Mouse (Mus musculus): ENCODE data around the gene Fut4. TPM values are rescaled to one million over a fixed set of nuclear protein-coding genes. Genes with fewer than 3 reads are reported as not detected.
A peak's percentile ranks its signal among the peaks of the same experiment; 100 is the strongest.

Gene Fut4
- polyA plus RNA-seq, 1 experiment from 2014 or later: 6.4 TPM

GRCm38 (mm10) chr9:14753947-14754346 is 1.8 kb upstream of the Fut4 start:
- Histone ChIP-seq H3K36me3 (no peaks in the 10 kb centered on the region), H3K9me3 (replicated peaks) (no peaks in the 10 kb centered on the region), H3K27me3 (ENCODE audit: low read depth, poor library complexity, severe bottlenecking) (peaks cover 16% of the 10 kb centered on the region), H3K4me1 (peaks cover 20% of the 10 kb centered on the region), H3K4me3 (no peak overlapping the region), H3K27ac (no peak overlapping the region)
- no peak for DNase-seq (ENCODE audit: low spot score)

- Histone ChIP-seq H3K9me3 (replicated peaks) (no peaks in the 10 kb centered on the region), H3K27ac (peak overlapping the region; percentile 91), H3K36me3 (no peaks in the 10 kb centered on the region), H3K4me1 (peaks cover 28% of the 10 kb centered on the region), H3K4me3 (peak overlapping the region; percentile 71), H3K27me3 (ENCODE audit: low read depth, poor library complexity, severe bottlenecking) (peaks cover 16% of the 10 kb centered on the region)
- 1% methylated on average over 50 of the region's 50 CpGs for WGBS
- DNase-seq (ENCODE audit: low spot score): no peak
Observed at GRCm38 (mm10) chr9:14751503-14752000, 641 bp downstream of the Fut4 start.

- 59% methylated on average over 42 of the region's 42 CpGs for WGBS
- Histone ChIP-seq H3K4me1 (peaks cover 32% of the 10 kb centered on the region), H3K27ac (peak overlapping the region; percentile 91), H3K9me3 (replicated peaks) (no peaks in the 10 kb centered on the region), H3K36me3 (no peaks in the 10 kb centered on the region), H3K4me3 (peak overlapping the region; percentile 71), H3K27me3 (ENCODE audit: low read depth, poor library complexity, severe bottlenecking) (peaks cover 16% of the 10 kb centered on the region)
- peak; percentile 68 for DNase-seq (ENCODE audit: low spot score)
Observed at GRCm38 (mm10) chr9:14750901-14751502, 1.2 kb downstream of the Fut4 start.

- H3K36me3 ChIP-seq: no peaks in the 10 kb centered on the region
- 86% methylated on average over 19 of the region's 19 CpGs for WGBS
- H3K27ac ChIP-seq: no peak within 1 kb of the TSS
- no peak for DNase-seq (ENCODE audit: low spot score)
- no peaks in the 10 kb centered on the region for H3K27me3 ChIP-seq (ENCODE audit: low read depth, poor library complexity, severe bottlenecking)
- no peaks in the 10 kb centered on the region for H3K4me1 ChIP-seq
- H3K4me3 ChIP-seq: no peak within 1 kb of the TSS
- H3K9me3 ChIP-seq (replicated peaks): no peaks in the 10 kb centered on the region
Observed at GRCm38 (mm10) chr9:14740151-14740924, 11.9 kb downstream of the Fut4 start, which contains the start of gene Piwil4. TSS of gene Piwil4 (minus strand) at chr9:14740733.

- no peak overlapping the region for H3K4me3 ChIP-seq
- no peaks in the 10 kb centered on the region for H3K27me3 ChIP-seq (ENCODE audit: low read depth, poor library complexity, severe bottlenecking)
- 87% methylated on average over 4 of the region's 4 CpGs for WGBS
- H3K4me1 ChIP-seq: no peaks in the 10 kb centered on the region
- no peaks in the 10 kb centered on the region for H3K36me3 ChIP-seq
- no peak overlapping the region for H3K27ac ChIP-seq
- no peaks in the 10 kb centered on the region for H3K9me3 ChIP-seq (replicated peaks)
- no peak for DNase-seq (ENCODE audit: low spot score)
Observed at GRCm38 (mm10) chr9:14739498-14740150, 12.6 kb downstream of the Fut4 start.

- peak overlapping the region; percentile 36; the same call in 1 of the 2 replicates for H3K27ac ChIP-seq
- WGBS: 22% methylated on average over 9 of the region's 9 CpGs
Observed at GRCm38 (mm10) chr9:14730941-14731541, 21.2 kb downstream of the Fut4 start.

GRCm38 (mm10) chr9:14728365-14728764 is 23.8 kb downstream of the Fut4 start:
- DNase-seq (ENCODE audit: low spot score): no peak
- 93% methylated on average over 4 of the region's 4 CpGs for WGBS
- Histone ChIP-seq H3K36me3 (no peaks in the 10 kb centered on the region), H3K27ac (no peak overlapping the region), H3K9me3 (replicated peaks) (no peaks in the 10 kb centered on the region), H3K4me3 (no peak overlapping the region), H3K27me3 (ENCODE audit: low read depth, poor library complexity, severe bottlenecking) (no peaks in the 10 kb centered on the region), H3K4me1 (peaks cover 23% of the 10 kb centered on the region)

More at GRCm38 (mm10) chr9:14730941-14731541, 21.2 kb downstream of the Fut4 start:
- no peaks in the 10 kb centered on the region for H3K27me3 ChIP-seq (ENCODE audit: low read depth, poor library complexity, severe bottlenecking)
- DNase-seq (ENCODE audit: low spot score): no peak
- H3K4me3 ChIP-seq: no peak overlapping the region
- no peaks in the 10 kb centered on the region for H3K9me3 ChIP-seq (replicated peaks)
- peaks cover 19% of the 10 kb centered on the region for H3K4me1 ChIP-seq
- H3K36me3 ChIP-seq: no peaks in the 10 kb centered on the region

- Histone ChIP-seq H3K9me3 (replicated peaks) (no peaks in the 10 kb centered on the region), H3K4me1 (peaks cover 23% of the 10 kb centered on the region), H3K4me3 (no peak overlapping the region), H3K36me3 (no peaks in the 10 kb centered on the region), H3K27me3 (ENCODE audit: low read depth, poor library complexity, severe bottlenecking) (no peaks in the 10 kb centered on the region), H3K27ac (no peak overlapping the region)
- 83% methylated on average over 4 of the region's 4 CpGs for whole genome bisulfite sequencing
- no peak for DNase-seq (ENCODE audit: low spot score)
Observed at GRCm38 (mm10) chr9:14726629-14727028, 25.6 kb downstream of the Fut4 start.

- H3K27me3 ChIP-seq (ENCODE audit: low read depth, poor library complexity, severe bottlenecking): no peaks in the 10 kb centered on the region
- H3K27ac ChIP-seq: no peak overlapping the region
- no peak overlapping the region for H3K4me3 ChIP-seq
- H3K4me1 ChIP-seq: peaks cover 19% of the 10 kb centered on the region
- 90% methylated on average over 6 of the region's 6 CpGs for WGBS
- H3K9me3 ChIP-seq (replicated peaks): no peaks in the 10 kb centered on the region
- DNase-seq (ENCODE audit: low spot score): no peak
- no peaks in the 10 kb centered on the region for H3K36me3 ChIP-seq
Observed at GRCm38 (mm10) chr9:14726005-14726404, 26.2 kb downstream of the Fut4 start.

- WGBS: 78% methylated on average over 5 of the region's 5 CpGs
Observed at GRCm38 (mm10) chr9:14724755-14725420, 27.3 kb downstream of the Fut4 start.

GRCm38 (mm10) chr9:14721610-14722009 is 30.6 kb downstream of the Fut4 start:
- H3K27ac ChIP-seq: no peak overlapping the region
- no peaks in the 10 kb centered on the region for H3K9me3 ChIP-seq (replicated peaks)
- no peak for DNase-seq (ENCODE audit: low spot score)
- H3K4me3 ChIP-seq: no peak overlapping the region
- peaks cover 4% of the 10 kb centered on the region; the same call in 1 of the 2 replicates for H3K4me1 ChIP-seq
- WGBS: 87% methylated on average over 5 of the region's 5 CpGs
- H3K36me3 ChIP-seq: no peaks in the 10 kb centered on the region
- H3K27me3 ChIP-seq (ENCODE audit: low read depth, poor library complexity, severe bottlenecking): no peaks in the 10 kb centered on the region

More at GRCm38 (mm10) chr9:14724755-14725420, 27.3 kb downstream of the Fut4 start:
- Histone ChIP-seq H3K36me3 (no peaks in the 10 kb centered on the region), H3K27me3 (ENCODE audit: low read depth, poor library complexity, severe bottlenecking) (no peaks in the 10 kb centered on the region), H3K27ac (no peak overlapping the region), H3K4me1 (peaks cover 11% of the 10 kb centered on the region), H3K9me3 (replicated peaks) (no peaks in the 10 kb centered on the region), H3K4me3 (no peak overlapping the region)
- DNase-seq (ENCODE audit: low spot score): no peak

- H3K4me1 ChIP-seq: peaks cover 6% of the 10 kb centered on the region; the same call in 1 of the 2 replicates
- H3K36me3 ChIP-seq: no peaks in the 10 kb centered on the region
- 57% methylated on average over 2 of the region's 2 CpGs for WGBS
- no peak overlapping the region for H3K4me3 ChIP-seq
- no peak overlapping the region for H3K27ac ChIP-seq
- no peak for DNase-seq (ENCODE audit: low spot score)
- no peaks in the 10 kb centered on the region for H3K27me3 ChIP-seq (ENCODE audit: low read depth, poor library complexity, severe bottlenecking)
- no peaks in the 10 kb centered on the region for H3K9me3 ChIP-seq (replicated peaks)
Observed at GRCm38 (mm10) chr9:14720384-14720783, 31.8 kb downstream of the Fut4 start.
